Mouse (Mus musculus) spleen, adult 12 weeks (tissue): ENCODE results near the gene Iqce.

ENCODE experiments used
- DNase-seq: peaks from one replicate; pipeline ENCODE4 v3.0.0; 2022; ENCODE audit warnings: low spot score

The Iqce gene

DNA sequence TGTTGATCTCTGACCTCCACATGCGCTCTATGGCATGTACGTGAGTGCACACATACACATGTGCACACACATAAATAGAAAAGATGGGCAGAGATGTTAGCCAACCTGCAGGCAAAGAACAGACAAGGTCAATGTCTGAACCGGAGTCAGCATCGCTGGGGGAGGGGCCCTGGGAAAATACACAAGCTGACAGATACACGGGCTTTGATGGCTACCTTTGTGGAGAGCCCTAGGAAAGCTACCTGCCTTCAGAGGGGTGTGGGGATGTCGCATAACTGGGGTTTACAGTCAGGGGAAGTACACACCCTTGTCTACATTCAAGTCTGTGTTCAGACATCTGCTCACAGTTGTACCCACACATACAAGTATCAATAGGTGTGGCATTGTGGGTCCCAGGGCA, 63.7 kb downstream of the Iqce start:
- no peak for DNase-seq

DNA sequence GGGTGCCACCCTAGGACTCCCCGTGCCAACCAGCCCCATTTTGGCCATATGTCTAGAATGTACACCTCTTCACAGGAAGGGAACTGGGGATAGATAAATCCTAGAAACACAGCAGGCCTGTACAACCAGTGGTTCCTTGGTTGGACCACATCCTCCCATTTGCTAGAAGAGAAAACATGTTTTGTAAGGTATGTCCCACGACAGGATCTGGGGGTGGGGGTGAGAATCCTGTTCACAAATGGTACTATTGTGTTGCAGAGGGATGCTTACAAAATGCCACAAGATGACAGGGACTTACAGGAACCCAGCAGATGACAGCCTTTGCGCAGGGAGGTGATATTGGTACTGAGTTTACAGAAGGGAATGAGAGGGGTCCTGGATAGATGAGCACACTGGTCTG, 64.2 kb downstream of the Iqce start:
- DNase-seq: no peak

DNA sequence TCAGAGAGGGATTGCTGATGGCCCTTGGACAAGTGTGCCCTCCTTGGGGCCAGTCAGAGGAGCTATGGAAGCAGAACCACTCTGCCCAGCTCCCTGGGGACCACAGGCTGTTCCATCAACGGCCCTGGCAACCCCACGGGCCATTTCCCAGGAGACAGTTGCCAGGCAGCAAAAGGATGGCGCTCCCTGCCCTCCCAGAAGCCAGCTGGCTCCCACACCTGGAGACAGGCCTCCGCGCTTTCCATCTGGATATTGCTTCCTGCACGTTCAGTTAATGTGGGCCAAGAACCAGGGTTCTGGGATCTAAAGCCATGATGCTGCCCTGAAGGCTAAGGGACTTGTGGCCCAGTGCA, 65.1 kb downstream of the Iqce start:
- DNase-seq: no peak

DNA sequence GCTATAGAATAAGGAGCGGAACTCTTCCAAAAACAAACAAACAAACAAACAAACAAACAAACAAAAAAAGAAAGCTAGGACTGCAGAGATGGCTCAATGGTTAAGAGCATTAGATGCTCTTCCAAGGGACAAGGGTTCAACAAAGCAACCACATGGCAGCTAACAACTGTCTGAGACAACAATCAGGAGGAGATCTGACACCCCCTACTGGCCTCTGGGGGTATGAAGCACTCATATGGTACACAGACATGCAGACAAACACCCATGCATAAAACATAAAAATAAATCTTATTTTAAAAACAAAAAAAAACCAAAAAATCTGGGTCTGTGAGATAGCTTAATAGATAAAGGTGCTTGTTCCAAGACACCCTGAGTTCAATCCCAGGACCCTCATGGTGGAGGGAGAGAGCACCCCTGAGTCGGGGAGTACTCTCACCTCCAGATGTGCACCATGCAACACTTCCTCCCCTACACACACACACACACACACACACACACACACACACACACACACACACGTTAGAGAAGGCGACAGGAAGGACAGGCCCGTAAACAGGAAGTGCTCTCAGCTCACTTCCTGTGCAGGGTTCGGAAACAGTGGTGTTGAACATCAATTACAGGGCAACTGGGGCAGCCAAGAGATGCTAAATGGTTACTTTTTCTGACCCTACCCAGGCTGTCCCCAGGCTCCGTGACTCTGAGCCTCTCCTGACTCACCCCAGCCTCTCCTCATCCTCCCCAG, 65.7 kb downstream of the Iqce start:
- no peak for DNase-seq

DNA sequence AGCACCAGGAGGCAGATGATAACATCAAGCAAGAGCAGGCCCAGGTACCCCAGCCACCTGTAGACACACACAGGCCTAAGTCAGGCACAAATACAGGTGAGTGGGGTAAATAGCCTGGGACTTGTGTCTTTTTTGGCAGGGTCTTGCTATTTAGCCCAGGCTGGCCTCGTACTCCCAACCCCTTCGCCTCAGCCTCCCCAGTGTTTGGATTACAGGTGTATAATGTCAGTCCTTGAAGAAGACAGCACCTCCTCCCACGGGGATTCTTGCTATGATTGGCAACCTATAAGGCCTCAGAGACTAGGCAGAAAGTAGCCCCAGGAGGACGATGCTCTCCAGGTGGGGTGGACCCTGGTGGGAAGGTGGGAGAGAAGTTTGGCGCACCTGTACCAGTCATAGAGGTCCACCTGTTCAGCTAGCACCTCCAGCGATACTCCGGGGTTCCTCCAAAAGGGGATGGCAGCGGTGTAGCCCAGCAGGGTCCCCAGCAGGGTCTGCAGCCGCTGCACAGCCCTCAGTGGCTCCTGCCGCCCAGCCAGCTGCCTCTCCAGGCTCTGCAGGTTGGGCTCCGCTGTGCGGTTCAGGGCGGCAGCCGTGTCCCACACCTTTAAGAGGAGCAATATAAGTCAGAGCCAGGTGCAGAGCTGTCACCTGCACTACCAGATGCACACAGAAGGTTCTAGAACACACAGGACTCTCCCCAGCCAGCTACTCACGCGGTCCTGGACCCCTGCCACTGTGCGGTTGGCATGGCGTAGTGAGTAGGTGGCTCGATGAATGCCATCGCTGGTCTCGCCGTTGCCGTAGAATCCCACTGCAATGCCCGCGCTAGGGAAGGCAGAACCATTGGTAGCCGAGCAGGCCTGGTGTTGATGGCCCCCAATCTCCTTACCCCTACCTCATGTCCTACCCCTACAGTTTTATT, 67.1 kb downstream of the Iqce start:
- no peak for DNase-seq

DNA sequence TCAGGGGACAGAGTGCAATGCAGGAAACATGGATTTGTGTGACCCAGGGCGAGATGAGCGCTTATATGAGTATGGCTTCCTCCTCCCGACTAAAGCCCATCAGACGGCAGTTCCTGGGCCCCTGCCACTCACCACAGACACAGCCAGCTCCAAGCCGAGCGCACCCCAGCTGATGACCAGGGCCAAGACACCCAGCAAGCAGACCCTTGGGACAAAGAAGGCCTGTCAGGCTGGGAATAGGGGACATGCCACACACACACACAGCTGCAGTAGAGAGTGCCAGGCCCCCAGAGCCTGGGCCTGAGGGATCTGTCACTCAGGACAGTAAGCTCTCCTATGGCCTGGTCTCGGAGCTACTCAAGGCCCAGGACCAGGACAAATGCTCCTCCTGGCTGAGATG, 68.7 kb downstream of the Iqce start:
- no peak for DNase-seq

DNA sequence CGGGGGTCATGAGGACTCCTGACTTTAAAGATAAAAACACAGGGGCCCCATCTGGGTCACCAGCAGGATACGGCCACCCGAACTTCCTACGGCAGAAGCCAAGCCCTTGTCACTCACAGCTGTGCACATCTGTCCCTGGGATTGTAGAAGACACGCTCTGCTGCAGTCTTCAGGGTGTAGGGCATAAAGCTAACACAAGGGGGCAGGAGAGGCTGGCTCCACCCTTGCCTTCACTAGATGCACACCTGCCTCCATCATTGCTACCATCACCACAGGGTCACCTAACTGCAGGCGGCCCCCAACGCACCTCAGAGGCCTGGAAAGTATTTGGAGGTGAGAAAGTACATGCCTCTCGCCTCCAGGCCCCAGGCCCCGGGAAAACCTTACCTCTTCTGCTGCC, 73.2 kb downstream of the Iqce start:
- no peak for DNase-seq

DNA sequence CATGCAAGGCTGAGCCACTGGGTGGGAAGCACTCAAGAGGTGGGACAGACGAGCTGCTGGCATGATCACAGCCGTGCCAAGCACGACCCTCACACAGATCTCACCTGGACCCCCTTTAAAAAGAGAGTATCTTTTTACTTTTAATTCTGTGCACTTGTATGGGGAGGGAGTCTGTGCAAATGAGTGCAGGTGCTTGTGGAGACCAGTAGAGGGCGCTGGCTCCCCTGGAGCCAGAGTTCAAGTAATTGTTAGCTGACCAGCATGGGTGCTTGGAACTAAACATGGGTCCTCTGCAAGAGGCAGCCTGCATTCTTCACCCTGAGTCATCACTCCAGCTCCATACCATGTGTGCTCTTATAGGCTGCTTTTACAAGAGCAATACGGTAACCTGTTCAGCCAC, 74.6 kb downstream of the Iqce start:
- no peak for DNase-seq

DNA sequence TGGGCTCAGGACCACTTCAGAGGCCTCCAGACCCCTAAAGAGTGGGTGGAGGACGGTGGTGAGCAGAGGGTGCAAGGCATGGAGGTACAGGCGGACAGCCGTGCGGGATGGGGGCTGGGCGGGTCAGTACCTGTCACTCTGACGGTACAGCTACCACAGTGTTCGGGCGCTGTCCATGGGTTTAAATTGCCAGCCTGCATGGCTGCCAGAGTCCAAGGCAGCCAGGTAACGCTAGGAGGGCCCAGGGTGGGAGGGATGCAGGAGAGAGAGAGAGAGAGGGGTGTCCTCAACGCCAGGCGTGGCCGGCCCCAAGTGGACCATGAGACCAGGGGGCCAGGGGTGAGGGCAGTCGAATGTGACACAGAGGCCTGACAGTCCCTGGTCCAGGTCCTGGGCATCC, 77.2 kb downstream of the Iqce start:
- no peak for DNase-seq

DNA sequence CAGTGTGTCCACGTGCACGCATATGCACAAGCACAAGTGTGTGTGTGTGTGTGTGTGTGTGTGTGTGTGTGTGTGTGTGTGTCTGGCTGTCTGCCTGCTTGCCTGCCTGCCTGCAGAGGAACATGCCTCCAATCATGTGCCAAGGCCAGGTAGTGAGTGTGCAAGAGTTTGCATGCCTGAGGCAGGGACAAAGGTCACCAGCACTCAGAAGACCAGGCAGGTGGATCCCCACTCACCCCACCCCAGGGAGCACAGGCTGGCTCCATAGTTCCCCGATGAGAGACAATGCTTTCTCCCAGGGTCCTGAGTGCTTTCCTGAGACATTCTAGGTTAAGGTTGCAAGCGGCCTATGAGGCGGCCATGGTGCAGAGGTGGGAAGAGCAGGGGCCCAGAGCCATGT, 77.9 kb downstream of the Iqce start:
- no peak for DNase-seq

DNA sequence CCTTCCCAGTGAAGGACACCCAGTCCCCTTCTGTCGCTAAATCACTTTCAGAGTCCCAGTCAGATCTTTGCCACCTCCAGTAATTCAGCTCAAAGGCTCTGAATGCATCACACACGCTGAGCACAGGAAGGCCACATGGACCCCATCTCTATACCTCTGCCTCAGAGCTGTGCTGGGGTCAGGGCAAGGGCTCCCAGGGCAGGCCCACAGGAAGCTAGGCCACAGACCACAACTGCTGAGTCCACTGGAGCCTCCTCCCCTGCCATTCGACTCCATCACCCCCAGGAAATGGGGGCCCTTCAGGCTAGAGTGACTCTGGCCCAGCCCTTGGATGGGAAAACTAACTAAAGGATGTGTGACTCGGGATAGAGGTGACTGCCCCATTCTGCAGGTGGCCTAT, 78.4 kb downstream of the Iqce start:
- DNase-seq: no peak

DNA sequence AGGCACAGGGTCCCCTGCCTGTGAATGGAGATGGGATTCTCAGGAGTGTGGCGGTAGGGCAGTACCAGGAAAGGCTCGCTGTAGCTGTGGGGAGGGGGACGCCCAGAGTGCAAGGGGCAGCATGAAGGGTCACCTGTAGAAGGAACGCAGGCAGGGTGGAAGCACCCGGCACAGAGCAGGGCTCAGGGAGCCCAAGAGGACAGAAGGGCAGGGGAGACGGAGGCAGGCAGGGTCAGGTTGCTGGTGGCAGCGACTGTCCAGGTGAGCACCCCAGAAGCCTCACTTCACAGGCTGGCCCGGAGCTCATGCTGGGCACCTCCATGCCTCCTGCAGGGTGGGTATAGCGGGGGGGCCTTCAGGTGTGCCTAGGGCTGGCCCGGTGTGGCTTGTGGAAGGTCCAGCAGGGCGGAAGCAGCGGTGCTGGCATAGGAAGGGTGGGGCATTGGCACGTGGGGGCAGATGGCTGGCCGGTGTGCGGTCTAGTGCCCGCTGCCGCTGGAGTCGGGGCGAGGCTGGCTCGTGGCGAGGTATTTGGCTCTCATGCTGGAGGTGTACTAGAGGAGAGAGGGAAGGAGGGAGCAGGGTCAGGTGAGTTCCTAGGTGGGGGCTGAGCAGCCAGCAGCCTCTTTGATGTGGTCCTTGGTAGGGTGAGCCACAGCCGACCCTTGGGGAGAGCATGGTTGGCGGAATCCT, 79.1 kb downstream of the Iqce start:
- no peak for DNase-seq

DNA sequence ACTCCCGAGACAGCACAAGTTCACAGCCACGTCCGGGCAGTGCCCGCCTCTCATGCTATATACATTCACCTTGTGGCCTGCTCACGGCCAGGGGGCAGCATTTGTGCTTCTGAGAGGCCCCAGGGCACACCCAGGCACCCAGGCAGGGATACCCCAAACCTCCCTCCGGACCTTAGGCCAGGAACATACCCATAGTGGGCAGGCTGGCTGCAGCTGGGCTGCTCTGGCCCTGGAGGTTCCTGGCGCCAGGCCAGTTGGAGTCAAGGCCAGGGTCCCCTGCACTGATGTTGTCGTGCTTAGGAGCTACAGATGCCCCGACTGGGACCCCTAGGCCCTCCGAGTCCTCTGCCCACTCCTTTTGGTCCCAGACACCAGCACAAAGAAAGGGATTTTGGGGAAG, 80.7 kb downstream of the Iqce start:
- DNase-seq: no peak

DNA sequence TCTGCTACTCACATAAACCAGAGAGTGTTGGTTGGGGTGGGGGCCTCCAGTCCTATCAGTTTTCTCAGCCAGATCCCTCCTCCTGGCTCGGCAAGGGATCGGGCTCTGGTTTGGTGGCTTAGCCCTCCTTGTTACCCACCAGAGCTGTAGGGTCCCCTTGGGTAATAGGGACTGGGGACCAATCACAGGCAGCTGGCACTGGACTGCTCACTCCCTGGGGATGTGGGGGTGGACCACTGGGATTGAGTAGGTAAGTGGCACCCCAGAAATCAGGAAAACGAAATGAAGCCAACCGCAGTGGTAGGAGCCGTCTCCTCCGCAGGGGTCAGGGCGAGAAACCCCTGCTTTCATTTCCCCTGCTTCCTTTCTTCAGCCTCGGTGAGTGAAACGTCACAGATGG, 81.1 kb downstream of the Iqce start:
- DNase-seq: no peak

DNA sequence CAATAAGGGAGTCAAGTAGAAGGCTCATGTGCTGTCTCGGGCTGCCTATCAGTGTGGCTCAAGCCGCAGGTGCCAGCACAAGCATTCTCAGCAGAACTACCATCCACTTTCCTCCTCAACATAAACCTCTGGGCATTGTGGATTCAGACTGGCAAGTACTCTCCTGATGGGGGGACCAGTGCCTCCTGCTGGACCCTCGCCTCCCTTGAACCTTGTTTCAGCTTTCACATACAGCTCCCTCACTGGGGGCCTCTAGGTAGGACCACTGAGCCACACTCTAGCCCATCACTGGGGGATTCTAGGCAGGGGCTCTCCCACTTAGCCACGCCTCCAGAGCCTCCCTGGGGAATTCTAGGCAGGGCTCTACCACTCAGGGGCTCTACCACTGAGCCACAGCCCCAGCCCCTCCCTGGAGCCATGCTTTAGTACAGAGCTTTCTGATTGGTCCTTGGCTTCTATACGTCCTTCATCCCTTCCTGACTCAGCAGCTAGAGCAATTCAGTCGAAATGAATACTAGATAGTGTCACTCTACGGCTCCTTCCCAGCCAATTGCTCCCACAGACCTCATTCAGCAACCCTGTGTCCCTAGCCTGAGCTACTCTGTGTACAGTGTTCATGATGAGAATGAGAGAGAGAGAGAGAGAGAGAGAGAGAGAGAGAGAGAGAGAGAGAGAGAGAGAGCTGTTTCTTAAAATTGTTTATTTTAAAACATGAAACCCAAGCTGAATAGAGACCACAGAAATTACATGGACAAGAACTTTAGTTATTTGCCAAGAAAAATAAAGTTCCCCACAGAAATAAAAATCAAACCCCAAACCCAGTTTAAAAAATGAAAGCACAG, 82.1 kb downstream of the Iqce start:
- no peak for DNase-seq

DNA sequence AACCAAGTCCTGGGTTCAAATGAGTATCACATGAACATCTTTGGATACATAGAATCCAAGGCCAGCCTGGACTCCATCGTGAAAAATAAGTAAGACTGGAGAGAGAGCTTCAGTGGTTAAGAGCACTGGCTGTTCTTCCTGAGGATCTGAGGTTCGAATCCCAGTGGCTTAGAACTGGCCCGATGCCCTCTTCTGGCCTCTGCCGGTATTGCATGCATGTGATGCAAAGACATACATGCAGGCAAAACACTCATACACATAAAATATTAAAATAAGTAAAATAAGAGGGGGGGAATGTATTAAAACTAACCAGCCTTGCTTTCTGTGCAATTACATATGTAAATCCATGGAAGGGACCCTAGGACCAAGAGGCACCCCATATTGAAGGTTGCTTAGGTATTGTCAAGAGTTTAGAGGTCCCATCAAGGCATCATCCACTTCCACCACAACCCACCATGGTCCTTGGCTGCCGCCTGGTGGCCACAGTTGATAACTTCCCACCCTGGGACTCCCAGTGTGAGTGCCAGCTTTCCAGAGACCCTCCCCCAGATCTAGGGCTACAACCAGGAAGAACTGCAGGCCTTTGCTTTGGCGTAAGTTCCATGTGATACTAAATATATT, 82.9 kb downstream of the Iqce start:
- DNase-seq: peak; percentile 72

DNA sequence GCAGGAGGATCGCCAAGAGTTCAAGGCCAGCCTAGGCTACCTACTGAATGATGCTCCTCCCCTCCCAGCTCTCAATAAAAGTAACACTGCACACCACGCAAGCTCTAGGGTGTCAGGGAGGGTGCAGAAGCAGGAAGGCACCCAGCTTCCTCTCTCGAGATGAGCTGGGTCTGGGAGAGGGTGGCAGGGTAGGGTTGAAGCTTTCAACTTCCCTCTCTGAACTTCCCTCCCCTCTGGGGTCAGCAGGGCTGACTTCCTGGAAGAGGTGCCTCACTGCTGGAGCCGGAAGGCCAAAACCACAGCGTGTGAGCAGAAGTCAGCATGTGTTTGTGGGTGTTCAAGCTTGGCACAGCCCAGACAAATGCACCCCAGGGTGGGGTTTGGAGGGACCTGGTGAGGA, 84.5 kb downstream of the Iqce start:
- peak; percentile 66 for DNase-seq

DNA sequence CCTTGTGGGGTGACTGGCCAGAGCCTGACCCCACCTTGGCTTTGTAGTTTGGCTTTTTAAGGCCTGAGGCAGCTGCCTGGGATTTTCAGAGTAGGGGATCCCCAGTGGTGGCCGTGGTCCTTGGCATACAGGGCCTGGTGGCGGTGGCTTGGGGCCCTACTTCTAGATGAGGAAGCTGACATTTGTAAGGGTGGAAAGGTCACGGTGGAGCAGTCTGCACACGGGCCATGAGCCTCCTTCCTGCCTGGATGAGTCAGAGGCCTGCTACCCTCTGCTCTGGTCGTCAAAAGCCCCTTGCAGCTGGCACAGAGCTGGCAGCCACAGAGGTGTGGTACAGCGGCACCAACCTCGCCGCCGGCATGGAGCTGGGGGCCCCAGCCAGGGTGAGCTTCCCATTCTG, 85.5 kb downstream of the Iqce start:
- peak; percentile 37 for DNase-seq

DNA sequence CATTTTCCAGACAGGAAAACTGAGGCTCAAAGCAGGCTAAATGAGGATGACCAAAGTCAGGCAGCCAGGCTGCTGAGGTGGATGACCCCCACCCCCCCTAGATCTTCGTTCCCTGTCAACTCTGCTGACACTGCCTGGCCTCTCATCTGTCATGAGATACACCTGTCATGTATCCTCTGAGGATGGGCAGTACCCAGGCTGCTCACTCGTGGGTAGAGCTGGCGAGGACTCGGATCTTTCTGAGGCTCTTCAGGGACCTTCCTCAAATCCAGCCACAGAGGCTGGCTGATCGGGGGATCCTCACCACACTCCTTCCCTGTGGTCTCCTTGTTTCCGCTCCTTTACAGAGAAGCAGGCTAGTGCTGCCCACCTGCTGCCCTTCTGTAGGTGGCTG, 86.1 kb downstream of the Iqce start:
- DNase-seq: no peak

DNA sequence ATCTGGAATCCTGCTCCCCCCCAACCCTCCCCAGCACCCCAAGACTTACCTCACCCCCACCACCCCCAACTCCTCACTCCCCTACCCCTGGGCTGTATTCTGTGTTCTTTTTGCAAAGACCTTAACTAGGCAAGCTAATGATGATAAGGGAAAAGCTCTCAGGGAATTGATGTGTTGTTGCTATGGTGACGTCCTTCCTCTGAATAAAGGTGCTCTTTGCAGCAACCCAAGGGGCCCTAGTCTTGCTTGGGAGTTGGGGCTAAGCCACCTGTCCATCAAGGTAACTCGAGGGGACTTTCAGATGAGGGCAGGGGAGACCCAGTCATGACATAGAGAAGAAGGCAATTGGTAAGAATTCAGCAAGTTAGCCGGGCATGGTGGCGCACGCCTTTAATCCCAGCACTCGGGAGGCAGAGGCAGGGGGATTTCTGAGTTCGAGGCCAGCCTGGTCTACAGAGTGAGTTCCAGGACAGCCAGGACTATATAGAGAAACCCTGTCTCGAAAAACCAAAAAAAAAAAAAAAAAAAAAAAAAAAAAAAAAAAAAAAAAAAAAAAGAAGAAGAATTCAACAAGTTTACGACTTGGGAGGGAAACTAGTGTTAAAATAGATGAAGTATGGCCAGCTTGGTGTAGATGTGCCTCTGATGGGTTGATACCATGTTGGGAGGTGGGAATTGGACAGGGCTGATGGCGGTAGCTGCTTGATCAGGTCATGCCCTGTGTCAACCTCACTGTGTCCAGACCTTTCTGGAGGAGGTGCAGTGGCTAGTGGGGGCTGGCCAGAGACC, 86.7 kb downstream of the Iqce start:
- no peak for DNase-seq

DNA sequence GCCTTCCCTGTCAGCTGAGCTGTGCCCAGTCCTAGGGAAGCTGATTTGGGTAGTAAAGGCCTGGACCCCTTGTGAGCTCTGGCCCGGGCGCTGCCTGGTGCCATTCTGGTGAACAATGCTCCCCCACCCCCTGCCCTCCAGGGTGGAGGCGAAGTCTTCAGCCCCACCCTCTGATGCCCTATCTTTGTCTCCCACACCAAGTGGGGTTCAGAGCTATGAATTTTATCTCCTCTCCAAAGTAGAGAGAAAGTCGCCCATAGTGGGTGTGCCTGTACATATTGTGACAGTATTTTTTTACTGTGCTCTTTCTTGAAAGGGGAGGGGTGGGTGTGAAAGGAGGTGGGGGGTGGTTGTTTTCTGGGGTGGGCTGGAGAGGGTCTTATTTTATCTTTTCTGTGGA, 87.3 kb downstream of the Iqce start:
- DNase-seq: no peak
